In genomic region chr6:39526797-39527196, GRCm38 (mm10) we compare ENCODE assay signal across 13 mouse cellular contexts. TPM values are rescaled to one million over a fixed set of nuclear protein-coding genes. Genes with fewer than 3 reads are reported as not detected.
A peak's percentile ranks its signal among the peaks of the same experiment; 100 is the strongest.
DNase-seq lines count a peak whose midpoint lies in the region; ATAC-seq and TF ChIP-seq lines count a peak whose summit lies in the region.
"Had no signal": no experiment of that assay in that cellular context is flagged by ENCODE, and none has a peak within 500 bp of the region (broad histone marks: within the 10 kb centered on the region; RNA-seq: fewer than 3 reads in every experiment).

No protein-coding gene starts in this region.

- peak overlapping the region; percentile 86 for H3K27ac ChIP-seq in hindbrain, embryonic 15.5 days (replicated peaks)
- H3K27ac ChIP-seq in hindbrain, embryonic 10.5 days = no peak overlapping the region
- H3K27ac ChIP-seq in spleen, adult 2 months (ENCODE audit: insufficient read depth, low read length) = no peak overlapping the region
- H3K27ac ChIP-seq: limb, embryonic 10.5 days; liver, embryonic 15.5 days had no signal

- ATAC-seq in hindbrain, embryonic 15.5 days (ENCODE audit: low FRiP score, low read depth) = no peak
- ATAC-seq: midbrain, embryonic 13.5 days had no signal

- H3K27me3 ChIP-seq in hindbrain, embryonic 15.5 days = no peaks in the 10 kb centered on the region
- H3K27me3 ChIP-seq in hindbrain, embryonic 10.5 days (ENCODE audit: insufficient read depth, poor library complexity, severe bottlenecking) = no peaks in the 10 kb centered on the region
- H3K27me3 ChIP-seq in spleen, adult 2 months (ENCODE audit: control insufficient read depth, insufficient read depth, low read length) = no peaks in the 10 kb centered on the region
- no peaks in the 10 kb centered on the region for H3K27me3 ChIP-seq in splenic B cell, adult 2 months (ENCODE audit: control insufficient read depth, insufficient read depth, low read length, poor library complexity, severe bottlenecking)
- H3K27me3 ChIP-seq: liver, embryonic 15.5 days; midbrain, embryonic 13.5 days had no signal

- no peaks in the 10 kb centered on the region for H3K9me3 ChIP-seq in hindbrain, embryonic 15.5 days
- H3K9me3 ChIP-seq in hindbrain, embryonic 10.5 days = no peaks in the 10 kb centered on the region
- H3K9me3 ChIP-seq: limb, embryonic 10.5 days; liver, embryonic 15.5 days; midbrain, embryonic 13.5 days had no signal

- no peak for DNase-seq in hindbrain, embryonic 10.5 days (ENCODE audit: low spot score)
- peak; percentile 22 to 33 for DNase-seq in spleen, adult 2 months (ENCODE audit: low read depth in 1 of 2, low spot score in 2 of 2)
- DNase-seq in spleen, postnatal 14 days (ENCODE audit: low spot score in 2 of 2) = no peak
- DNase-seq in brain, adult 2 months (ENCODE audit: low read depth, low spot score) = peak; percentile 41
- peak; percentile 71 for DNase-seq in splenic B cell, adult 2 months (ENCODE audit: low read depth, low spot score)
- DNase-seq in cerebellum, postnatal 10 days = no peak
- DNase-seq in kidney, postnatal 10 days = no peak
- DNase-seq: cerebellum, adult 8-10 months; thymus, postnatal 36 days had no signal

- H3K4me3 ChIP-seq in hindbrain, embryonic 15.5 days = no peak overlapping the region
- no peak overlapping the region for H3K4me3 ChIP-seq in hindbrain, embryonic 10.5 days
- no peak overlapping the region for H3K4me3 ChIP-seq in spleen, adult 2 months (ENCODE audit: extremely low read depth, insufficient read depth, insufficient read length)
- H3K4me3 ChIP-seq: limb, embryonic 10.5 days; liver, embryonic 15.5 days; midbrain, embryonic 13.5 days had no signal

- 65% methylated on average over 9 of the region's 10 CpGs for WGBS in hindbrain, embryonic 15.5 days
- WGBS in hindbrain, embryonic 10.5 days = 83% methylated on average over 9 of the region's 10 CpGs
- 17% methylated on average over 10 of the region's 10 CpGs for WGBS in spleen, adult 2 months

- H3K4me2 ChIP-seq in hindbrain, embryonic 15.5 days = no peak overlapping the region
- H3K4me2 ChIP-seq: liver, embryonic 15.5 days; midbrain, embryonic 13.5 days had no signal

- H3K9ac ChIP-seq in hindbrain, embryonic 15.5 days = no peak overlapping the region
- H3K9ac ChIP-seq: liver, embryonic 15.5 days; midbrain, embryonic 13.5 days had no signal

- no peak for TF ChIP-seq POLR2A in spleen, adult 2 months (IDR thresholded peaks at IDR 0.05; ENCODE audit: low read depth, low read length)

- TF ChIP-seq CTCF in spleen, adult 2 months (IDR thresholded peaks at IDR 0.05; ENCODE audit: extremely low read depth, insufficient read depth, insufficient read length, insufficient replicate concordance) = no peak

- peaks cover 9% of the 10 kb centered on the region for H3K36me3 ChIP-seq in hindbrain, embryonic 15.5 days
- peaks cover 46% of the 10 kb centered on the region for H3K36me3 ChIP-seq in hindbrain, embryonic 10.5 days
- H3K36me3 ChIP-seq in spleen, adult 2 months (ENCODE audit: control insufficient read depth, insufficient read depth, low read length) = no peaks in the 10 kb centered on the region
- H3K36me3 ChIP-seq in splenic B cell, adult 2 months (ENCODE audit: control insufficient read depth, insufficient read depth, low read length, poor library complexity, severe bottlenecking) = no peaks in the 10 kb centered on the region
- H3K36me3 ChIP-seq: liver, embryonic 15.5 days had no signal

- peaks cover 27% of the 10 kb centered on the region for H3K4me1 ChIP-seq in hindbrain, embryonic 15.5 days (replicated peaks)
- peaks cover 28% of the 10 kb centered on the region for H3K4me1 ChIP-seq in hindbrain, embryonic 10.5 days (replicated peaks)
- H3K4me1 ChIP-seq in spleen, adult 2 months (ENCODE audit: control insufficient read depth, insufficient read depth, insufficient read length) = peaks cover 9% of the 10 kb centered on the region

RNA-seq across cellular contexts. Expression of gene Dennd2a, which starts 30.9 kb away (rescaled TPM):
- polyA plus RNA-seq in hindbrain, embryonic 15.5 days (2015; fragmentation: Nextera tagmentation; extraction: Ambion mirVana) = 18.7 and 25.1 TPM in 2 replicates
- 42.7 and 45.6 TPM in 2 replicates for polyA plus RNA-seq in hindbrain, embryonic 10.5 days (2016; fragmentation: Nextera tagmentation; extraction: Ambion mirVana)
- polyA plus RNA-seq in spleen, adult 2 months (2012; rRNA removed) = 7.3 and 9.2 TPM in 2 replicates

RNA-seq across cellular contexts. Expression of gene Adck2, which starts 46.9 kb away (rescaled TPM):
- 41.3 and 47.1 TPM in 2 replicates for polyA plus RNA-seq in hindbrain, embryonic 15.5 days (2015; fragmentation: Nextera tagmentation; extraction: Ambion mirVana)
- 29.3 and 30.8 TPM in 2 replicates for polyA plus RNA-seq in hindbrain, embryonic 10.5 days (2016; fragmentation: Nextera tagmentation; extraction: Ambion mirVana)
- polyA plus RNA-seq in spleen, adult 2 months (2012; rRNA removed) = 8.6 and 14.1 TPM in 2 replicates

RNA-seq across cellular contexts. Expression of gene Gm42420, which starts 58.8 kb away (rescaled TPM):
- polyA plus RNA-seq in hindbrain, embryonic 15.5 days (2015; fragmentation: Nextera tagmentation; extraction: Ambion mirVana) = 0.59 and 3.5 TPM in 2 replicates
- 0.76 and 1.6 TPM in 2 replicates for polyA plus RNA-seq in hindbrain, embryonic 10.5 days (2016; fragmentation: Nextera tagmentation; extraction: Ambion mirVana)
- polyA plus RNA-seq in spleen, adult 2 months (2012; rRNA removed) = 0.79 TPM in 1 of 2 replicates, not detected in the other

Comparison
In these comparisons a context has a peak if more than half of its experiments do, and no peak if none do; other contexts are left out.
1. DNase-seq: peak in spleen, adult 2 months (2 of 2), brain, adult 2 months (single experiment) and splenic B cell, adult 2 months (single experiment); none in hindbrain, embryonic 10.5 days (single experiment), spleen, postnatal 14 days (0 of 2), cerebellum, postnatal 10 days (0 of 2) and kidney, postnatal 10 days (single experiment).